Mouse (Mus musculus) mouse trophoblast stem cell (cell line): ENCODE results near the gene Gna12.

ENCODE experiments used
- in situ Hi-C, 2 experiments: fragments of 300-500 bp; cut with MseI, MboI; formaldehyde crosslinking; loops; 2 replicates in 1 of 2; 3 replicates in 1 of 2; pipeline ENCODE4 v1.15.1; 2025

The Gna12 gene

DNA sequence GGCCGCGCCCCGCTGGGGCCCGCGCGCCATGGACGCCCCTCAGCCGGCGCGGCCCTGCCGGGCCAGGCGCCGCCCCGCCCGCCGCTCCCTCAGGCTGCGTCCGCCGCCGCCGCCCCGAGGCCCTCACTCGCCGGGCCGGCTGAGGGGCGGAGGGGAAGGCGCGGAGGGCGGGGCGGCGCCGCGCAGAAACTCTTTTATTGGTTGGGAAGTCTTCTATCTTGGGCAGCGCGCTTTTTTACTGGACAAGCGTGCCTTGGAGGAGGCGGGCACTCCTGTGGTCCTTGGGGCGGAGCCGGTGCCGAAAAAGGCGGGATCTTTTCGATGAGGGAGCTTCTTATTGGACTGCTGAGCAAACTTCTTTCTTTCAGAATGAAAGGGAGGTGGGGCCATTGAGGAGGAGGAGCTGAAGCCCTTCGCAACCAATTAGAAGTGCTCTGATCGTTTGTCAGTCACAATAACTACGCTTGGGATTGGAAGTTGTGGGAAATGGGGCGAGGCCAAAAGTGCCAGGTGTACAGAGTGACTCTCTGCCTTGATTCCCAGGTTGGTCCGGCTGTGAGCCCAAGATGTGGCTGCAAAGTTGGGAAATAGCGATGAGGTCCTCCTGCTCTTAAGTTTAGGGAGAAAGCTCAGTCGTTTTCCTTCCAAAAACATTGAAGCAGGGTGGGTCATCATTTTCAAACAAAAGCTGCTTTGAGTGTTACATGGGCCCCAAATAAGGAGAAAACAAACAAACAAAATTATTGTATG, at the start of gene Gna12:
Gene Gna12, minus strand, starts transcription at position 118 of the 750 bp plus-strand sequence.
- in situ Hi-C loops = no loop called here

DNA sequence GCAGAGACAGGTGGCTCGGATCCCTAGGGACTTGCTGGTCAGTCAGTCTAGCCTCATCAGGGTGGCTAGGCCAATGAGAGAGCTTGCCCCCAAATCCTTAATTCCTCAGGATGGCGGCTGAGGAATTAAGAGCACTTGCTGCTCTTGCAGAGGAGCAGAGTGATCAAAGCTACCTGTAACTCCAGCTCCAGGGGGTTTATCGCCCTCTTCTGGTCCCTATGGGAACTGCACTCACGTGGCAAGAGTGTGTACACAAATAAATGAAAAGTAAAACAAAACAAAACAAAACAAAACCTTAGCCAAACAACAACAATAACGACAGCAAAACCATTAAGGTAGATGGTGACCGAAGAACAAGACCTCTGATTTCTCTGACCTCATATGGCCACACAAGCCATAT, 48.4 kb upstream of the Gna12 start:
- in situ Hi-C loops = no loop called here

DNA sequence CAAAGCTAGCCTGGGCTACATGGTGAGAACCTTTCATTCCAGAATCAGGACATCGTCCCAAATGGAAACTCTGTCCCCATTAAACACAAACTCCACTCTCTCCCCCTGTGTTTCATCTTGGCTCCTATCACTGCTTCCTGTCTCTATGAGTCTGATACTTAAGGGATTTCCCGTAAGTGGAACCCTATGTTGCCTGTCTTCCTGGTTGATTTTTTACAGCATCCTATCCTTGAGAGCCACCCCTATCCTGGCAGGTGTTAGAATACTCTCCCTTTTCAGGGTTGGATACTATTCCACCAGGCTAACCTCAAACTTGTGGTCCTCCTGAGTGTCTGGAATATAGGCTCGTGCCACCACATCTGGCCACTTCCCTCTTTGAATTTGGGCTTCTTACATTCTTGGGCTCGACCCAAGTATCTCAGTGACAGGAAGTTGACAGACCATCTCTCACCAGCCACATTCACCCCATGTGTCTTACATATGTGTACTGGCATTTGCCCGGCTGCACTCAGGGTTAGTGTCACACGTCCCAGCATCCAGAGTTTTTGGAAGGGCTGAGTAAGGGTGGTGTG, 43.6 kb upstream of the Gna12 start:
- in situ Hi-C loops = no loop called here

DNA sequence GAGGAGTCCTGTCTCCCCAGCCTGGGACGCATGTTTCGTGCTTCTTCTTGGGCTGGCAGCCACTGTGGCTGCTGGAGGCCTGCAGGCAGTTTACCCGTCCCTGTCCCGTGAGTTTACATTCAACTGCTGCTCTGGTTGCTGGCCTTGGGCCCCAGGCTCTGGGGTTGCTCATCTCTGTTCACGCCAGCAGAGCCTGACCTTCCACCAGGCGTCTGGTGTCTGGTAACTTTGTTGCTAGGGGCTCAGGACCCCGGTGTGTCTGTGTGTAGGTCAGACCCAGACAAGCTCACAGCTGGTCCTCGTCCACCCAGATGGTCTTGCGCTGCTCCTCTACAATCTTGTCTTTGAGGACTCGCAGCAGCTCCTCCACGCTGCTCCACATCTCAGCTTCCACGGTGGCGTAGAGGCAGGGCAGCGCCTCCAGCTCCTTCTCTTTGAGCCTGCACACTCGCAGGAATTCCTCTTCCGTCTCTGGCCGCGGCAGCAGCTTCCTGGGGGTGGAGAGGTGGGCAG, 42.9 kb upstream of the Gna12 start:
- in situ Hi-C loops = no loop called here

DNA sequence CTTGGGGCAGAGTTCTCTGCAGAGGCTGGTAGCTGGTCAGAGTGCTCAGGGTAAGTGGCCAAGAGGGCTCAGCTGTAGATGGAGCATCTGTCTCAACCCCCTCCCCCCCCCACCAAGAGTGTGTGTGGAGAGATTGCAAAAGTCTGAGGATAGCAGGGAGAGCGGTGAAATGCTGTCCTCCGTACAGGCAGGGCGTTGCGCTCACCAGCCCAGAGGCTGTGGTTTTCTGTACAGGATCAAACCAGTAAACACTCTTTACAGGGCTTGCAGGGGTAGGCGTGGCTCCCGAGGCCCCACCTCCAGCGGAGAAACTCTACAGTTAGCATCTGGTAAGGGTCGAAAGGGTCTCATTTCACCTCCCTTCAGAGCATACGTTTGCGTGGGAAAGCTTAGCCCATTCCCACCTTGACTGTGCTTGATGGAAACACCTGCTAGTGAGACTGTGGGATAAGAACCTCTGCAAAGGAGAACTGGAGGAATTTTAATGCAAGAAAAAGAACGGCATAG, 42.4 kb upstream of the Gna12 start:
- in situ Hi-C loops = no loop called here

DNA sequence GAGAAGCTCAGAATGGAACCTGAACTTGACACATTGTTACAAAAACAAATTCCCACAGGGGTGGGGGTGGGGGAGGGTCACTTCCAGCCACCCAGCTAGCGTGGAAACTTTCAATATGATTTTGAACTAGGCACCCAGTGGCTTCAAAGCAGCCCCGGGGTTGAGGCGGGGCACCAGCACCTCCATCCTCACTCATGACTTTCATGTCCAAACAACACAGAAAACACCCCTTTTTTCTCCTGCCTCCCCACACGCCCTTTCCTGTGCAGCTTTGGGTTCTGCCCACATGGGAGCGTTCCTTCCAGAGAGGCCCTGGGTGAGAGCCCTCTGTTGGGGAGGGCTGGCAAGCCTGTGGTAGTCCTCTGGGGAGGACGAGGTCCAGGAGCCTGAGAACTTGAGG, 41.0 kb upstream of the Gna12 start:
- in situ Hi-C loops = no loop called here

DNA sequence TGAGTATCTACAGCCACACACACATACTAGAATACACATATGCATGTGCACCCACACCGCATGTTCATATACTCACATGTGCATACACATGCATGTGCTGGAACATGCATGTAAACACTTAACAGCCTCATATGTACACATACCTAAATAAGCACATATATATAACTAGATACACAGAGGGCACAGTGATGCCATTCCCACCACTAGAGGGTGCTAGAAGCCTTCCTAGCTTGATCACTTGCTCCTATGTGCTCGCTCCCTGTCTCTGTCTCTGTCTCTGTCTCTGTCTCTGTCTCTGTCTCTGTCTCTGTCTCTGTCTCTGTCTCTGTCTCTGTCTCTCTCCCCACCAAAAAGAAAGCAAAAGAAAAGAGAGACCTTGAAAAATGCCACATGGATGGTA, 38.8 kb upstream of the Gna12 start:
- in situ Hi-C loops = no loop called here

DNA sequence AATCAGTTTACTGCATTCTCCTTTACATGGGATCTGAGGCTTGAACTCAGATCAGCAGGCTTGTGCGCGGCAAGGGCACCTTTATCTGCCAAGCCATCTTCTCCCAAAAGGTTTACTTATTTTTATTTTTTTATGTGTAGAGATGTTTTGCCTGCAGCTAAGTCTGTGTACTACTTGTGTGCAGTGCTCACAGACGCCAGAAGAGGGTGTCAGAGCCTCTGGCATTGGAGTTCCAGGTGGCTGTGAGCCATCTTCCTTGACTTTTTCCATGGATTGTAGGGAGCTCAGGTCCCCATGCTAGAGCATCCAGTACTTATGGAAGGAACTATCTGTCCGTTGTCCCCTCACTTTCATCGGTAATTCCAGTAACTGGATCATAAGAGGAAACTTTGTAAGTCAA, 29.5 kb upstream of the Gna12 start:
- in situ Hi-C loops = no loop called here

DNA sequence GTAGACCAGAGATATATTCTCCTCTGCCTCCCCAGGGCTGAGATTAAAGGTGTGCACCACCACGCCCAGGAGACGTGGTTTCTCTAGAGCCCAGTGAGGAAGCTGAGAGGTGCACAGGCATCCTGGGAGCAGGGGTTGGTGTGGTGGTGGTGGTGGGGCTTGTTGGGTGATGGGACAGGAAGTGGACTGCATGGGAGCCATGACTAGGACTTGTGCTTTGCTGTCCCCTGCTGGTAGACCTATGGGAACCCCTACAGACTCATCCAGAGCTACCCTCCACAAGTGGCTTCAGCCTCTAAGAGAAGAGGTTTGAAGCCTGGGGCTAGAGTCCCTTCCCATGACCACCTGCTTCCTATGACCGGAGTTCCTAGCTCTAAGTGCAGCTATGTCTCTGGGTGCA, 28.1 kb upstream of the Gna12 start:
- in situ Hi-C loops = no loop called here

DNA sequence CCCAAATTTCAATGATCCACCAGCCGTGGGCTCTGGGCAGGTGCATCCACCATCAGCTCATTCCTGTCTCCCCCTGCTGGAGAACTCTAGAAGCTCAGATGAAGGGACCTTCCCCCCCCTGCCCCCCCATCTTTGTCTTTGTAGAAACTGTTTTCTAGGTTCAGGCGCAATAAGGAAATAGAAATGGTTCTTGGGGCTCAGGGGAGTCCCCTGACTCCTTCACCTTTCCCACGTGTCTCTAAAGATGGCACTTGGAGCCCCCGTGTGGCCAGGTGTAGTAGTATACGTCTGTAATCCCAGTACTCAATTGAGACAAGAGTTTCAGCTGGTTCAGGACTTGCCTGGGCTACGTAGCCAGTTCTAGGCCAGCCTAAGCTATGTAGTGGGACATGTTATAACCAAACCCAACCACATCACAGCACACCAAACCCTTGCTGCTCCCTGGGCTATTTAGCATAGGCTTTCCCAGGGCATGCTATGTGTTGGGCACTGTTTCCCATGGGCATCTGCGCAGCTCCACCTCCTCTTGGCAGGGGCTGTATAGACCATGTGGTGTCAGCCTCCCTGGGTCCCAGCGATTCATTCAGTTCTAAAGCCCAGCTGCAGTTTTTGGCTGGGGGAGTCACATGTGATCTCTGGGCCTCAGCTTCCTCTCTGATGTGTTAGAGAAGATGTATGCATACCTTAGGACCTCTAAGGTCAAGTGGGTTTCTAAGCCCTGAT, 27.4 kb upstream of the Gna12 start:
- in situ Hi-C loops = no loop called here

DNA sequence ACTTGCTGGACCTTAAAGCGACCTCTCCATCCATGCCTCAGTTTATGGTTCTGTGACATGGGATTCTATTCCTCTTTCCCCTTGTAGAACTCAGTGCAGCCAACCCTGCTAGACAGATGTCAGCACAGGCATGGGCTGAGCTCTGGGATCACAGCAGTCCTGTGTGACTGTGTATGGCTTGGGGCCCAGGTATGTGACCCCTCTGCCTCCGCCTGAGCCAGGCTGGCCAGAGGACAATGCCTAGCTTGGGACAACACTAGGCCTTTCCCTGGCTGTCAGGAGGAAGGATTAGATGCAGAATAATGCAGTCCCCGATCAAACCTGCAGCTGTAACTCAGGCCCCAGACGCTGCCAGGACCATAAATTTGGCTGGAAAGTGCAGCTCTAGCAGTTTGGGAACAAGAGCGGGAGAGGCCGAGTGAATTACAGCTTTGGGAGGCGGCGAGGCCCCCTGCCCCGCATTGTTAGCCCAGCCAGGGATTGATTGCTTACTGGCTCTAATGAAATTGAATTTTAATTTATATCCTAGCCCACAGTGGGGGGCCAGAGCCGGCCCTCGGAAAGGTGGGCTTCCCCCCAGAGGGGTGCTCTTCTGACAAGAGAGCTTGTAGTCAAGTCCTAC, 25.8 kb upstream of the Gna12 start:
- in situ Hi-C loops = no loop called here

DNA sequence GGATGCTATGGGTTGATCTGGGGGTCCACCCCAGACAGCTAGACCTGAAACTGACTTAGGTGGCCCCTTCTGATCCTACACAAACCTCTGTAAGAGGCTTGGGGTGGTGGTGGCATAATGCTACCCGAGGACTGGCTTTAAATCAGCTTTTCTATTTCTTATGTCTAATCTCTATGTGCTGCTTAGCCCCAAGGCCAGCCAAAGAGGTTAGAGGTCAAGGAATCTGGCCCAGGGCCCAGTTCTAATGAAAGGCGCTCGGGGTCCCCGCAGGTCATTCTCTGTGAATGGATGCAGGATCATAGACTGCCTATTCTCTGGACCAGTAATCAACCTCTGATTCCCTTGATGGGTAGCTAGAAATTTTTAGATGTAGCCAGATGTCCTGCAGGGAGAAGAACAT, 24.5 kb upstream of the Gna12 start:
- in situ Hi-C loops = no loop called here

DNA sequence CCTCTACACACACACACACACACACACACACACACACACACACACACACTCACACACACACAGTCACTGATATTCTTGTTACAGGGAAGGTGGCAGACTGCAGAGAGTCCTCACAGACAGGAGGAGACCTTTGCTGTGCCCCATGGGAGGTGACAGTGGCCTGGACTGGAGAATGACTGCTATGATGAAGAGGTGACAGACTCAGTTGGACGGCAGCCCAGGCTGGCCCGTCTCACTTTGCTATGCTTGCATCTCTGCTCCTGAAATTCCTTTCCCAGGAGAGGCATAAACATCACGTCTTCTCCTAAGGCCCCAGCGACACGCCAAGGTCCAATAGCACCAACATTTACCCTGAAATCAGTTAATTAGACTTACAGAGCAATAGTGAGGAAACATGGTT, 23.5 kb upstream of the Gna12 start:
- in situ Hi-C loops = no loop called here

DNA sequence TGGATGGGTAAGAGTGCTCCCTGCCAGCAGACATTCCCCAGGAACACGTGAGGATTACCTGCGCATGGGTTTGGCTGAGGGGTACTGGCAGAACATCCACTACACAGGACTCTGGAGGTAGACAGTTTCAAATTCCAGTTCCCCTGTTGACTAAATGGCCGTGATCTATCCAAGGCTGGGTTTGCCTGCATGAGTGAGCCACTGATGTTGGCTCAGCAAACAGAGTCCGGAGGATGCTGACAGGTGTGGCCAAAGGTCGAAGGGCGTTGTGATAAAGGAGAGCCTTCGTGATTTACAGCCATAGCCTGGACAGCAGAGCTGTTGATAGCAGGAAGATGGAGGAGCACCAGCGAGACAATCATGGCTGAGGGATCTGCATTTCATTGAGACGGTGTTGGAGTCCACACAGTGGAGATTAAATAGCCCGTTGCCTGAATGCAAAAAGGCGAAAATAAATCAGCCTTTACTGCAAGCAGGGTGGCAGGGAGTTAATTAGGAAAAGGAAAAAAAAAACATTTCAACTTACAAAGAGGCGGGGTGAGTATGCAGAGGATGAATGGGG, 22.3 kb upstream of the Gna12 start:
- in situ Hi-C loops = no loop called here

DNA sequence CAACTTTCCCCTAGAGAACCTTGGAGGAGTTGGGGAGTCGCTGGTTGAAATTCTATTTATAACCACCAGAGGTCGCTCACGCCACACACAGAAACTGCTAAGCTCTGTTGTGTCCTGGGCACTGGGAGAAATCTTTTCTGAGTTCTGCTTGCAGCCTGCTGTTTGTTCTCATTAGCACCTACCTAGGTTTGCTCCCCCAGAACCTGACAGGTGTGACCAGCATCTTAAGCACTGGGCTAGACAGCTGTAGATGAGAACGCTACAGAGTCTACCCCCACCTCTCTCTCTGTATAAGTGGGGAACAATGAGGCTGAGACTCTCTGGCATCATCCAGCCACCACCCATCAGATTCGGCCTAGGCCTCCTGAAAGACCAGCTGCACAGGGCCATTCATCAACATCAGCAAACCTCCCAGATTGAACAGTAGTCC, 17.1 kb upstream of the Gna12 start:
- in situ Hi-C loops = no loop called here

DNA sequence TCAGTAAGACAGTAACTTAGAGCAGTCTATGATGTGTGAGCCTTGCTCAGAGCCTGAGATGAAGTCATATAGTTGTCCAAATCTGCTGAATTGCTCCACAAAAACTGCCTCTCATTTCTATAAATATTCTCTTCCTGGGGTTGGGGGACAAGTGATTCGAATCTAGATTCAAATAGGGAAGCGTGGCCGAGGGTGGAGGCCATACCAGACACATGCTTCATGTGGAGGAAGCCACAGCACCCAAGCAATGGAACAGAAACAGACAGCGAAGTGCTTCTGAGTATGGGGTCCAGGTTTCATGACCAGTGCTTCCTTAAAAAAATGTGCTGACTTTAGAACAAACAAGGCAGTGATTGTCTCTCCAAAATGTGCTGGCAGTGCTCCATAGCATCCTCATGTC, 11.7 kb upstream of the Gna12 start:
- in situ Hi-C loops = no loop called here

DNA sequence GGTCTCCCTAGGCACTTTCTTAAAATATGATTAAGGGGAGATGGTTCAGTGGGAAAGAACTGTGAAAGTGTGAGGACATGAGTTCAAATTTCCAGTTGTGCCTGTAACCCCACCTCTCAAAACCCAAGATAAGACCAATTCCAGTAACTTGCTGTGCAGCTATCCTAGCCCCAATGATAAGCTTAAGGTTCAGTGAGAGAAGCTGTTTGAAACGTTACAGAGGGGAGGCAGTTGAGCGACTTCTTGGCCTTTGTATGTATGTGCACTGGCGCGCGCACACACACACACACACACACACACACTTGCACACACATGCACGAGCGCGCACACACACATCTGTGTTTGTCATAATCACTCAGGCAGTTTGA, 817 bp upstream of the Gna12 start:
- in situ Hi-C loops = no loop called here

DNA sequence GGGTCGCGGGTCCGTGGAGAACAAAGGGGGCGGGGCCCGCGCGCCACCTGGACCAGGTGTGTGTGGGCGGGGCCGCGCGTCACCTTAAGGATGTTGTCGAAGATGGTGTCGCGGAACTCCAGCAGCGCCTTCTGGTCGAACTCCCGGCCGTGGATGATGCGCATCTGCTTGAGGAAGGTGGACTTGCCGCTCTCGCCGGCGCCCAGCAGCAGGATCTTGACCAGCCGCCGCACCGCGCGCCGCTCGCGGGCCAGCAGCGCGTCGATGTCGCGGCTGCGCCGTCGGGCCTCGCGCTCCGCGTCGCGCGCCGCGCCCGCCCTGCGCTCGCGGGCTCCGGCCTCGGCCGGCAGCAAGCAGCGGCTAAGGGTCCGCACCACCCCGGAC, 328 bp downstream of the Gna12 start:
- in situ Hi-C loops = no loop called here

DNA sequence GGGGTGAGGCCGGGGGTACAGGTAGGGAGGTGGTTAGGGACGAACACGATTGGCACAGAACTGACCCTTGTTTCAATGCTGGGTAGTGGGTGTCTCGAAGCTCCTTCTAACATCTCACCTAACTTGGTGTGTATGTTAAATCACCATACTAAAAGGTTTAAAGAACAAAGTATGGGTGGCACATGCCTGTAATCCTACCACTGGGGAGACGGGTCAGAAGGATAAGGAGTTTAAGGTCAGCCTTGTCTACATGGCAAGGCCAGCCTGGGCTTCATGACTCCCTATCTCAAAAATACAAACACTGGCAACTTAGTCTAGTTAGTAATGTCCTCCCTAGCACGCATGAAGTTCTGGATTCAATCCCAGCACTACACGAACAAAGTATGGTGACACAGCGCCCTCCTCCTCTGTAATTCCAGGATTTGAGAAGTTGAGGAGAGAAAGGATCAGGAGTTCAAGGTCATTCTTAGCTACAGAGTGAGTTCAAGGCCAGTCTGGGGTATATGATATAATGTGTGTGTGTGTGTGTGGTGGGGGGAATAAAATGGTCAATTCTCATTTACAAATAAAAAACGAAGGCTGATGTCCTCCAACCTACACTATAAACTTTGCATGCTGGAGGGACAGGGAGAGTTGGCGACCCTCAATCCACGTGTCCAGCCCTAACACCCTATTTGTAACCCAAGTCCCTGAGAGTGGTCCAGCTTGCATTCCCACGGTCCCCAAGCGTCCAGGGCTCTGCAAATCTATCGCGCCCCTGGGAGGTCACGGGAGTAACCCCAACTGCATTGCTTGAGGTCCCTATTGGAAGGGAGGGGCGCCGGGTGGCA, 935 bp downstream of the Gna12 start:
- in situ Hi-C loops = no loop called here

DNA sequence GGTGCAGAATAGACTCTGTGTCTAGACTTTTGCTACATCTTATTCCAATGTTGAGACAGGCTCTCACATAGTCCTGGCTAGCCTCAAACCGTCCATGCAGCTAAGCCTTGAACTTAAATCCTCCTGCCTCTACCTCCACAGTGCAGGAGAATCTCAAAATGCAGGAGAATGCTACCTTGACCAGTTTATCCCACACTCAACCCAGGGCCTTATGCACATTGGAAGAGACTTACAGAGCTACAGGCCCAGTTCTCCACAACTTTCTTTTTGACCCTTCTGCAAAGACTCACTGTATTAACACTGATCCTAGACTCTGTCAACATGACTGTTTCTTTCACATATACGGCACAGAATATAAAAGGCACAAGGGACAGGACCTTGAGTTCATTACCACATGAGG, 1.9 kb downstream of the Gna12 start:
- in situ Hi-C loops = no loop called here

DNA sequence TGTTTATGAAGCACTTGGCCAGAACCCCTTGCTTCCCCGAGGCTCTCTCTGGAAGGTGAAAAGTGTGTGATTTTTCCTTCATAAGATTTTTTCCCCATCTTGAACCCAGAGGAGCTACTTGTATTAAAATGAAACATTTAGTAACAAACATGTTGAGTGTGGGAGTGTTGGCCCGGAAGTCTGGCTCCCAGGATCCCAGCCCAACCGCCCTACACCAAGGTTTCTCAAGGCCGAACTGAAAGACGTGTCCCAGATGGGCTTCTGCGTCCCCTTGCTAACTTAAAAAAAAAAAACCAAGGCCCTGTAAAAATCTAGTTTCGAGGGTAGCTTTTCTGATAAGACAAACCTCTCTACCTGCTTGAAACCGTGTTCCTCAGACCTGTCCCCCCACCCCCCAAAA, 2.3 kb downstream of the Gna12 start:
- in situ Hi-C loops = no loop called here
